Mouse (Mus musculus): ENCODE measurements around the gene Clec16a.

DNA sequence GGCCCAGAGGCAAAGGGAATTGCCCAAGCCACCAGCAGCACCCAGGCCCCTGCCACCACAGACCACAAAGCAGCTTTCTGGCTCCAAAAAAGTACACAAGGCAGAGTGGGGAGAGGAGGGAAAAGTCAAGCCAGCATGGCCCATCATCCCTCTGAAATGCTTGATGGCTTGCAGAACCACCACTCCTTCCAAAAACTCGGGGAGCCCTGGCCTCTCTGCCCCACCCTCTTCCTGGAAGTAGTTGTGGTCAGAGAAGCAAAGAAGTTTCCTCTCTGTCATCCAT is 238.0 kb downstream of the Clec16a start:
- no peak for TF ChIP-seq POLR2A (IDR thresholded peaks at IDR 0.05; ENCODE audit: low read depth, low read length)
- no peak for TF ChIP-seq CTCF (IDR thresholded peaks at IDR 0.05; ENCODE audit: borderline replicate concordance, insufficient read depth, low read length)
